Mouse (Mus musculus): Measurements from ENCODE around the gene Hoxa2. TPM values are rescaled to one million over a fixed set of nuclear protein-coding genes. Genes with fewer than 3 reads are reported as not detected.

Hoxa2 gene
- total and polyA plus RNA-seq, 3 experiments = 0.26 TPM; not detected in 2

DNA sequence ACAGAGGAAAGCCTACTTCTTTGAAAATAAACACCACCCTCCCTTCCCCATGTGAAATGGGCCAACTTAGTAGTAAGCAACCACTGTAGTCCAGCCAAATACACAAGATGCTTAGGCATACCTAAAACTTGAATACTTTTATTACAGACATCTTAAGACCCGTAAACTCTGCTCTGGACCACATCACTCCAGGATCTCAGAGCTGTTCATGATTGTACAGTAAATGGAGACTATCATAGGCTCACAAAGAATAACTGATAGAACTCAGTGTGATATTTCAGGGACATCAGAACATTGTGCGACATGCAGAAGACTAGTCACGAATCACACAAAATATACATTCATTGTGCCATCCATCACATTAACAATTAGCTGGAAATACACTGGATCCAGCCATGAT is 9.2 kb downstream of the Hoxa2 start:
- no peak overlapping the region for H3K4me3 ChIP-seq (replicated peaks in 1 of 3; ENCODE audit: low read depth in 2 of 3, low read length in 2 of 3, poor library complexity in 1 of 3)
- H3K4me1 ChIP-seq (ENCODE audit: control insufficient read depth in 1 of 2, insufficient read depth in 2 of 2) = peaks cover 4 to 8% of the 10 kb centered on the region in 2 experiments; a peak in 2 of 4 replicates
- in situ Hi-C loops (cut with MboI; ENCODE audit: low pct_ligation_motif_present, low pct_unique_long_range_greater_than_20kb, low sequenced_read_pairs) = no loop called here
- TF ChIP-seq CHD2 (IDR thresholded peaks at IDR 0.05; ENCODE audit: low read length) = no peak
- TF ChIP-seq MYC (IDR thresholded peaks at IDR 0.05; ENCODE audit: low read depth, low read length) = no peak
- no peak for TF ChIP-seq E2F4 (IDR thresholded peaks at IDR 0.05; ENCODE audit: insufficient replicate concordance, low read depth, low read length)
- no peak for TF ChIP-seq ZKSCAN1 (IDR thresholded peaks at IDR 0.05; ENCODE audit: borderline replicate concordance, low read depth, low read length)
- no peak for TF ChIP-seq MAZ (IDR thresholded peaks at IDR 0.05; ENCODE audit: low read depth, low read length)
- no peak for TF ChIP-seq TCF12 (IDR thresholded peaks at IDR 0.05; ENCODE audit: low read depth, low read length)
- TF ChIP-seq MAX (IDR thresholded peaks at IDR 0.05; ENCODE audit: low read length) = no peak
- TF ChIP-seq CTCF (conservative IDR thresholded peaks at IDR 0.05 in 1 of 2, IDR thresholded peaks at IDR 0.05 in 1 of 2; ENCODE audit: low read depth in 2 of 2, low read length in 2 of 2) = no peak
- no peak for TF ChIP-seq MAFK (IDR thresholded peaks at IDR 0.05; ENCODE audit: insufficient replicate concordance, low read length)
- no peak for TF ChIP-seq IRF4 (IDR thresholded peaks at IDR 0.05; ENCODE audit: low read depth, low read length)
- no peak overlapping the region for H3K4me2 ChIP-seq (ENCODE audit: insufficient read depth, low read depth, poor library complexity, severe bottlenecking)
- H3K9ac ChIP-seq (ENCODE audit: insufficient read depth, low read depth) = no peak overlapping the region
- DNase-seq (ENCODE audit: extremely low read depth) = no peak
- dilution Hi-C loops (cut with MboI; ENCODE audit: extremely low pct_ligation_motif_present, extremely low pct_unique_long_range_greater_than_20kb, low sequenced_read_pairs) = no loop called here
- H3K27ac ChIP-seq (ENCODE audit: insufficient read depth, low read depth) = no peak overlapping the region
- H3K79me2 ChIP-seq (replicated peaks; ENCODE audit: control insufficient read depth, extremely low read depth, insufficient read depth, poor library complexity, severe bottlenecking) = peaks cover 7% of the 10 kb centered on the region; the same call in 1 of the 2 replicates
- no peaks in the 10 kb centered on the region for H3K9me3 ChIP-seq (replicated peaks; ENCODE audit: low read length)
- no peaks in the 10 kb centered on the region for H3K27me3 ChIP-seq (replicated peaks)
- peaks cover 0 to 10% of the 10 kb centered on the region in 2 experiments for H3K36me3 ChIP-seq (replicated peaks in 1 of 2; ENCODE audit: control insufficient read depth in 1 of 2, insufficient read depth in 1 of 2, low read length in 1 of 2)

DNA sequence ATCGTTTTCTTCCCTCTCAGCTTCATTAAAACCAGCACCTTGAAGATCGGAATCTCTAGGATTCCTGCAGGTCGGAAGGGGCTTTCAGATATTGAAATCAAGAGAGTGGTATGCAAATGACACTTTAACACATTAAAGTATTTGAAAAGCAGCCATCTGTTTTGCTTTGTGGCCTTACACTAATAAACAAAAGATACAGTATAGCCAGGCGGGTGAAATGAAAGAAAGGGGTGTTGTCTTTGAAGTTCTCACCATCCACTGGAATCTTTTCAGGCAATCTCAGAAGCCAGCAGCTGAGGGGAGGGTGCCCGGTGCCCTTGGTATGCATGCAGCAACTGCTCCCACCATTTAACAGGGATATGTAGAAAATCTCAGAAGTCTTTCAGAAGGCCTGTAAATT is 10.6 kb downstream of the Hoxa2 start:
- DNase-seq (ENCODE audit: extremely low read depth) = no peak

DNA sequence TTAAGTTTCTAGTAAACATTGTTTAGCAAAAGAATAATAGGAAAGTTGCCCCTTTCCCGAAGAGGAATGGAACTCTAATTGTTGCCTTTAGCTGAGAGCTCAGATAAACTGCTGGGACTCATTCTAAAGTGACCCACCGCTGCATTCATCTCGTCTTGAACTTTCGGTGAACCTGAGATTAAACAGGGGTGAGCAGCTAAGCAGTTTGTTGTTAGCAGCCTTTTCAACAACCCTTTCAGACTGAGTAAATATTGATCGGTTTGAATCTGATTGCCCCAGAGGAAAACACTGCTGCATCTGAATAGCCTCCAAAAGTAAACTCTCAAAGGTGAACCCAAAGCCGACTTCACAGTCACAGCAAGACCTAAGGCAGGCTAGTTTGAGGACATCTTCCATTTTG is 11.4 kb downstream of the Hoxa2 start:
- in situ Hi-C loops (cut with MboI; ENCODE audit: low pct_ligation_motif_present, low pct_unique_long_range_greater_than_20kb, low sequenced_read_pairs) (no loop called here), dilution Hi-C loops (cut with MboI; ENCODE audit: extremely low pct_ligation_motif_present, extremely low pct_unique_long_range_greater_than_20kb, low sequenced_read_pairs) (no loop called here)
- peaks cover 0 to 10% of the 10 kb centered on the region in 2 experiments for H3K36me3 ChIP-seq (replicated peaks in 1 of 2; ENCODE audit: control insufficient read depth in 1 of 2, insufficient read depth in 1 of 2, low read length in 1 of 2)
- no peak overlapping the region for H3K9ac ChIP-seq (ENCODE audit: insufficient read depth, low read depth)
- DNase-seq (ENCODE audit: extremely low read depth) = no peak
- no peaks in the 10 kb centered on the region for H3K27me3 ChIP-seq (replicated peaks)
- H3K9me3 ChIP-seq (replicated peaks; ENCODE audit: low read length) = no peaks in the 10 kb centered on the region
- H3K27ac ChIP-seq (ENCODE audit: insufficient read depth, low read depth) = no peak overlapping the region
- no peak overlapping the region for H3K4me2 ChIP-seq (ENCODE audit: insufficient read depth, low read depth, poor library complexity, severe bottlenecking)
- no peaks in the 10 kb centered on the region for H3K79me2 ChIP-seq (replicated peaks; ENCODE audit: control insufficient read depth, extremely low read depth, insufficient read depth, poor library complexity, severe bottlenecking)
- no peak overlapping the region for H3K4me3 ChIP-seq (replicated peaks in 1 of 3; ENCODE audit: low read depth in 2 of 3, low read length in 2 of 3, poor library complexity in 1 of 3)
- TF ChIP-seq RAD21 (IDR thresholded peaks at IDR 0.05; ENCODE audit: low read depth, low read length) (no peak), MEF2A (IDR thresholded peaks at IDR 0.05; ENCODE audit: borderline replicate concordance, low read depth, low read length) (no peak), EP300 (IDR thresholded peaks at IDR 0.05; ENCODE audit: low read length) (no peak), MYC (IDR thresholded peaks at IDR 0.05; ENCODE audit: low read depth, low read length) (no peak), SMC3 (IDR thresholded peaks at IDR 0.05; ENCODE audit: low read depth, low read length) (no peak), RCOR1 (conservative IDR thresholded peaks at IDR 0.05; ENCODE audit: low read depth, low read length) (no peak), BHLHE40 (IDR thresholded peaks at IDR 0.05; ENCODE audit: low read depth, low read length) (no peak), NRF1 (IDR thresholded peaks at IDR 0.05; ENCODE audit: low read depth, low read length) (no peak), MAZ (IDR thresholded peaks at IDR 0.05; ENCODE audit: low read depth, low read length) (no peak), TBP (conservative IDR thresholded peaks at IDR 0.05; ENCODE audit: low read depth, low read length) (no peak), CHD2 (IDR thresholded peaks at IDR 0.05; ENCODE audit: low read length) (no peak), JUN (IDR thresholded peaks at IDR 0.05; ENCODE audit: insufficient read depth, low read depth, low read length) (no peak), E2F4 (IDR thresholded peaks at IDR 0.05; ENCODE audit: insufficient replicate concordance, low read depth, low read length) (no peak), USF2 (conservative IDR thresholded peaks at IDR 0.05; ENCODE audit: low read depth, low read length) (no peak)
- peaks cover 5 to 7% of the 10 kb centered on the region in 2 experiments; a peak in 2 of 4 replicates for H3K4me1 ChIP-seq (ENCODE audit: control insufficient read depth in 1 of 2, insufficient read depth in 2 of 2)

More for the DNA sequence above, 10.6 kb downstream of the Hoxa2 start:
- no peak overlapping the region for H3K4me2 ChIP-seq (ENCODE audit: insufficient read depth, low read depth, poor library complexity, severe bottlenecking)
- H3K79me2 ChIP-seq (replicated peaks; ENCODE audit: control insufficient read depth, extremely low read depth, insufficient read depth, poor library complexity, severe bottlenecking) = peaks cover 2% of the 10 kb centered on the region; the same call in 1 of the 2 replicates
- H3K27me3 ChIP-seq (replicated peaks) = no peaks in the 10 kb centered on the region
- no peak overlapping the region for H3K9ac ChIP-seq (ENCODE audit: insufficient read depth, low read depth)
- in situ Hi-C loops (cut with MboI; ENCODE audit: low pct_ligation_motif_present, low pct_unique_long_range_greater_than_20kb, low sequenced_read_pairs) (no loop called here), dilution Hi-C loops (cut with MboI; ENCODE audit: extremely low pct_ligation_motif_present, extremely low pct_unique_long_range_greater_than_20kb, low sequenced_read_pairs) (no loop called here)
- H3K4me3 ChIP-seq (replicated peaks in 1 of 3; ENCODE audit: low read depth in 2 of 3, low read length in 2 of 3, poor library complexity in 1 of 3) = no peak overlapping the region
- no peaks in the 10 kb centered on the region for H3K9me3 ChIP-seq (replicated peaks; ENCODE audit: low read length)
- no peak for TF ChIP-seq UBTF (IDR thresholded peaks at IDR 0.05; ENCODE audit: low read depth, low read length)
- TF ChIP-seq POLR2AphosphoS2 (IDR thresholded peaks at IDR 0.05; ENCODE audit: low read depth, low read length) = no peak
- no peak for TF ChIP-seq USF2 (conservative IDR thresholded peaks at IDR 0.05; ENCODE audit: low read depth, low read length)
- TF ChIP-seq TCF12 (IDR thresholded peaks at IDR 0.05; ENCODE audit: low read depth, low read length) = no peak
- TF ChIP-seq TBP (conservative IDR thresholded peaks at IDR 0.05; ENCODE audit: low read depth, low read length) = no peak
- no peak for TF ChIP-seq MAZ (IDR thresholded peaks at IDR 0.05; ENCODE audit: low read depth, low read length)
- no peak for TF ChIP-seq CHD2 (IDR thresholded peaks at IDR 0.05; ENCODE audit: low read length)
- TF ChIP-seq MYC (IDR thresholded peaks at IDR 0.05; ENCODE audit: low read depth, low read length) = no peak
- TF ChIP-seq PAX5 (IDR thresholded peaks at IDR 0.05; ENCODE audit: low read length) = no peak
- peaks cover 5 to 7% of the 10 kb centered on the region in 2 experiments; a peak in 2 of 4 replicates for H3K4me1 ChIP-seq (ENCODE audit: control insufficient read depth in 1 of 2, insufficient read depth in 2 of 2)
- no peak overlapping the region for H3K27ac ChIP-seq (ENCODE audit: insufficient read depth, low read depth)
- peaks cover 0 to 10% of the 10 kb centered on the region in 2 experiments for H3K36me3 ChIP-seq (replicated peaks in 1 of 2; ENCODE audit: control insufficient read depth in 1 of 2, insufficient read depth in 1 of 2, low read length in 1 of 2)
